Mouse (Mus musculus) thymus, adult 18-20 months (tissue): ENCODE results near the gene Ccdc96.

Experiments used
- DNase-seq, 2 experiments: peaks; one replicate each; pipeline ENCODE4 v3.0.0; 2022; ENCODE audit warnings: mixed read lengths in 2 of 2

The Ccdc96 gene

GRCm38 (mm10) chr5:36474283-36474682 is 10.1 kb upstream of the Ccdc96 start:
- DNase-seq = peak in 1 of 2 experiments; percentile 42

GRCm38 (mm10) chr5:36477486-36477885 is 6.9 kb upstream of the Ccdc96 start:
- no peak for DNase-seq

- DNase-seq = no peak
Observed at GRCm38 (mm10) chr5:36478540-36479420, 5.6 kb upstream of the Ccdc96 start.

- DNase-seq = no peak
Observed at GRCm38 (mm10) chr5:36479735-36480134, 4.7 kb upstream of the Ccdc96 start.

- DNase-seq = no peak
Observed at GRCm38 (mm10) chr5:36480398-36480797, 4.0 kb upstream of the Ccdc96 start.

GRCm38 (mm10) chr5:36481114-36481513 is 3.3 kb upstream of the Ccdc96 start:
- no peak for DNase-seq

GRCm38 (mm10) chr5:36483203-36484101 is 936 bp upstream of the Ccdc96 start:
- DNase-seq = peak; percentile 40 to 53

GRCm38 (mm10) chr5:36485306-36485705 is 918 bp downstream of the Ccdc96 start:
- no peak for DNase-seq

GRCm38 (mm10) chr5:36489225-36489624 is 4.8 kb downstream of the Ccdc96 start:
- no peak for DNase-seq

GRCm38 (mm10) chr5:36493919-36494318 is 9.5 kb downstream of the Ccdc96 start:
- no peak for DNase-seq

- DNase-seq = no peak
Observed at GRCm38 (mm10) chr5:36494709-36495108, 10.3 kb downstream of the Ccdc96 start.

- DNase-seq = no peak
Observed at GRCm38 (mm10) chr5:36505235-36505634, 20.8 kb downstream of the Ccdc96 start.

- DNase-seq = no peak
Observed at GRCm38 (mm10) chr5:36505643-36506042, 21.3 kb downstream of the Ccdc96 start.

GRCm38 (mm10) chr5:36508351-36508750 is 24.0 kb downstream of the Ccdc96 start:
- no peak for DNase-seq

GRCm38 (mm10) chr5:36510956-36511355 is 26.6 kb downstream of the Ccdc96 start:
- DNase-seq = no peak

GRCm38 (mm10) chr5:36515126-36515525 is 30.7 kb downstream of the Ccdc96 start:
- no peak for DNase-seq

GRCm38 (mm10) chr5:36515558-36515957 is 31.2 kb downstream of the Ccdc96 start:
- DNase-seq = no peak

GRCm38 (mm10) chr5:36517596-36517995 is 33.2 kb downstream of the Ccdc96 start:
- DNase-seq = no peak

- DNase-seq = peak in 1 of 2 experiments; percentile 23
Observed at GRCm38 (mm10) chr5:36519751-36520150, 35.4 kb downstream of the Ccdc96 start.

GRCm38 (mm10) chr5:36522782-36523181 is 38.4 kb downstream of the Ccdc96 start:
- DNase-seq = no peak

- no peak for DNase-seq
Observed at GRCm38 (mm10) chr5:36523219-36523703, 38.9 kb downstream of the Ccdc96 start.

- no peak for DNase-seq
Observed at GRCm38 (mm10) chr5:36525216-36525615, 40.8 kb downstream of the Ccdc96 start.

GRCm38 (mm10) chr5:36526274-36526673 is 41.9 kb downstream of the Ccdc96 start:
- no peak for DNase-seq
